Mouse (Mus musculus) urinary bladder, postnatal 4 days (tissue): ENCODE data around the gene Spp2.
A peak's percentile ranks its signal among the peaks of the same experiment; 100 is the strongest.
"Not testable (repeated sequence)": the region's sequence is repeated elsewhere in the genome, so short reads cannot be mapped to it uniquely, and the experiment has no call there.

Source experiments
- DNase-seq, 2 experiments: peaks; one replicate each; pipeline ENCODE4 v3.0.0; 2021 to 2022; ENCODE audit warnings: low spot score in 2 of 2

The Spp2 gene

DNA sequence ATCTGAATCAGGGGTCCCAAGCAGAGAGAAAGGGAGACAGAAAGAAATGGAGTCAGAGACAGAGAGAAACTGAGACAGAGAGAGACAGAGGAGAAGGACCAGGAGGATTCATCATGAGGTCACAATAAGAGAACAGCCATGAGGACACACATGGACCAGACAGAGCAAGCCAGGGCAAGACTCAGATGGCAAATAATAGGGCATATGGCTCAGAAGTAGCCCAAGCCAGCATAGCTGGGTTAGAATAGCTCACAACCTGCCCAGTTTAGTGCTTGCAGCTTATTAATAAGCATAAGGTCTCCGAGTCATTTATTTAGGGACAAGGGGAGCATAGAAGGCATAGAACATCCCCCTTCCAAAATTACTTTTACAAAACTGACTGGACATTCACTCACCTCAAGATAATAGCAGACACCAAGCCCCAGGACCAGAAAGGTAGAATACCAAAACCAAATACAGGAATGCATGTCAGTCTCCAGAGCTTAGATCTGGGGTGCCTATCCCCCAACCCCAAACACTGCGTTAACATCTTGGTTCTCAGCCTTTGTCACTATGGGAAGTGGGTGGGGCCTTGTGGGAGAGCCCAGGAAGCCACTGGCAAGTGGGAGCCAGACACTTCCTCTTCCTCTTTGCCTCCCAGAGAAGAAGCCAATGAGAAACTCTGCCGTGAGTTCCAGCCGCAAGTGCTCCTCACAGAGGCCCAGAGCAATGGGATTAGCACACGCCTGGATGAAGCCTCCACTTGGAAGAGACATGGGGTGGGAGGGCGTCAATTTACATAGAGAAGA lies 26.5 kb downstream of the Spp2 start:
- no peak for DNase-seq

DNA sequence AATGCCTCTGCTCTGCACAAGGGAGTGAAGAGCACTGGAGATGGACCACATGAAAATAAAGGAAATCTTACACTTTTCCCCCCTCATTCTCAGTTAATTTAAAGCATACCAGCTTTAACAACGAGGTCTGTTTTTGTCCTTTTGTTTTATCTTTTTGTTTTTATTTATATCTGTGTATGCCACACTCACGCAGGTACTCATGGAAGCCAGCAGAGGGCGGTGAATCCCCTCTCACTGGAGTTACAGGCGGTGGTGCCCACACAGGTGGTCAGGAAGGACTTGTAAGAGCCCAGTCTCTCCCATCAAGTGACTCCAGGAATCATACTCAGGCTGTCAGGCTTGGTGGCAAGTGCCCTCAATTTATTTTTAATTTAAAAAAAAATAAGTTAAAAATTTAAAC lies 27.3 kb downstream of the Spp2 start:
- DNase-seq, result no peak

DNA sequence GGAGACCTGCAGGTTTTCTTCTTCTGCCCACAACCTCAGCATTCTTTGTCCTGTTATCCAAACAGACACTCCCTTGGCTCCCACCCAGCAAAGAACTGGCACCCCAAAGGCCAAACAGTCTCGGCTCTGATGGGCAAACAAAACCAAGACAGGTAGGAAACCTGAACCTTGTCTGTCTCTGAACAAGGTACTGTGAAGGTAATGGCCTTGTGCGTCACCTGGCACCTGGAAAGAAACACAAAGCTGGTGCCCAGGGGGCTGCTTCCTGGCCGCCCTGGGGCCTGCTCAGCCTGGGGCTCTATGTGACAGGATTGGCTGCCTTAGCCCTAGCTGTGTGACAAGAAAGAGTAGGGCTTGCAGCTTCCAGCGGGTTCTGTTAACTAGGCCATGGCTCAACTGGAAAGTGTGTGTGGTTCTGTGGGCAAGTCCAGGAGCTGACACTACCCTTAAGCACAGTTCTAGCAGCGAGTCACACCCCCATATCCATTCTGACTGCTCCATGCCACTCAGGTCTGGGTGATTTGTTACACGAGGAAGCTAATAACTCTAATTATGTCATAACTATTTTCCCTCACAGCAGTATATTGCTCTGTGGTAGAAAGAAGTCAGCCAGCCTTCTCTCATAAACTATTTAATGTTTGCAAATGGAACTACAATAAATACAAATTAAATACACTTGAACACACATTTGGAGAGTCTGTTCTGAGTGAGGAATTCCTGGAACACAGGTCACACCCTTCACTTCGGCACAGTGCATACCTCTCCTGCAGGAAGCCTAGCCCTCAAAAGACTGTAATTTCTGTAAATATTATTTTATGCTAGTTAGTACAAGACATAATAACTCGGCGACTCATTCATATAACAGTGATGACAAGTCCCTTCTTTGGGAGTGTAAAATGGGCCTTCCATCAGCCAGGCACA lies 30.7 kb downstream of the Spp2 start:
- DNase-seq, result peak in 1 of 2 experiments; percentile 54

DNA sequence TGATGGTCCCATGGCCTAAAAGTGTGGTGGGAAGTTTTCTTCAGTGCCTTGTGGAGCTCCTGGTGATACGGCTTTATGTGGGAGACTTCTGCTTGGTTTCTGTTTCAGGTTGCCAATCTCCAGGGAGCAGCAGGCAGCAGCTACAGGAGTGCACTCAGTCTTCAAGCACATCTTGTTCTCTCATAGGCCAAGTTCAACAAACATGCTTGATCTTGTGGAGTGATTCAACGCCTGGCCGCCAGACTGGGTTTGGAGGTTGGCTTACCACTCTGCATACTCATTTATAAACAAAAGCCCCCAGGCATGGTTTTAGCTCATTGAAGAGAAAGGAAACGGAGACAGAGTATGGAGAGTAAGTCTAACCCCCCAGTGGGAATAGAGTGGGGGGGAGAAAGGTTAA lies 36.6 kb downstream of the Spp2 start:
- DNase-seq, result no peak

DNA sequence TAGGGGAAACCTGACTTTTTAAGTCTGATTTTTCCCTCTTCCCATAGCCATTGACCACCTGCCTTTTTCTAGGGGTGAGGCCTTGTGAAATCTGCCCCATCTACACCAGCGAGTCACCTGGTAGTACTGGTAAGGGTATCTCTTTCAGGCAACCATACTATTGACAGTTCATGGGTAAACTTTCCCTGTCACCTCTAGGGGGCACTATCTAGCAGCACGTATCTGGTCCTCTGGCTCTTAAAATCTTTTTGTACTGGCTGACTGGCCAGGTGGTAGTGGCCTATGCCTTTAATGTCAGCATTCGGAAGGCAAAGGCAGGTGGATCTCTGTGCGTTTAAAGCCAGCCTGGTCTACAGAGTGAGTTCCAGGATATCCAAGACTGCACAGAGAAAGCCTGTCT lies 38.6 kb downstream of the Spp2 start:
- no peak for DNase-seq

DNA sequence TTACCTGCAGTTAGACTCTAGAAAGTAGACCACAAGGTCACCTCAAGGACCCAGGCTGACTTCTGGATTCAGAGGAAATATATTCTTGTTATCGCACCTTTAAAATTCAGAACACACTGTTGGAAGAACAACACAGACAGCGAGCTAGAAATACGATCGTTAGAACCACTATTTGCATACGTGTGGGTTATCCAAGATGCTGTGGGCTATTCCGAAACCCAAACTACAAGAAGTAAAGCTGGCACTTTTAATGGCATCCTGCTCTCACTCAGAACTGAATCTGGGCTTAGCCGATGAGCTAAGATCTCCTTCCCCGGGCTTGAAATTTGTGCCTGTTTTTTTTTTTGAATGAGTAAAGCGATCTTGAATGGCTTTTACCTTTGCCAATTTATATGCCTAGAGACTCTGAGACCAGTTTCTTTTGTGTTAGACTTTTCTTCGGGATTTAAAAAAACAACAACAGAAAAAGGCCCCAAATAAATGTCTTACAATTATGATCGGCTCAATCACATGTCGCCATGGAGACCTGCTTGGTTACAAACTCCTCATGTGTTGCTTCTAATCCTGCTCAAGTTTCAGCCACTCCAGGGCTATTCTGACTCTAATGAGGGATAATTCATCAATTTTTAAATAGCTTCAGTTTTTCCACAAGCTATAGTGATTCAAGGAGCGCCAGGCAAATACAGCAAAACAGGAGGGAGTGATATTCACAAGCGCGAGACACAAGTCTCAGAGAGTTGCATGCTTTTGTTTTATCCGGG lies 39.7 kb downstream of the Spp2 start:
- no peak for DNase-seq

DNA sequence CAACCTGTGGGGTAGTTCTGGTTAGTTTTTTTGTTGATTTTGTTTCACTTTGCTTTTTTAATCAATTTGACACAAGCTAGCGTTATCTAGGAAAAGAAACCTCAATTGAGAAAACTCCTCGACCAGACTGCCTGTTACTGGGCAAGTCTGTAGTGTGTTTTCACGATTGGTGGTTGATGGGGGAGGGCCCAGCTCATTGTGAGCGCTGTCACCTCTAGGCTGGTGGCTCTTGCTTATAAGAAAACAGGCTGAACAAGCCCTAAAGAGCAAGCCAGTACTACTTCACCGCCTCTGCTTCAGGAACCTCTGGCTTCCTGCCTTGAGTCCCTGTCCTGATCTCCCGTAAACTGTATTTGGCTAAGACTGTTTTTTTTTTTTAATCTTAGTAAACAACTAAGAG lies 40.7 kb downstream of the Spp2 start:
- no peak for DNase-seq

DNA sequence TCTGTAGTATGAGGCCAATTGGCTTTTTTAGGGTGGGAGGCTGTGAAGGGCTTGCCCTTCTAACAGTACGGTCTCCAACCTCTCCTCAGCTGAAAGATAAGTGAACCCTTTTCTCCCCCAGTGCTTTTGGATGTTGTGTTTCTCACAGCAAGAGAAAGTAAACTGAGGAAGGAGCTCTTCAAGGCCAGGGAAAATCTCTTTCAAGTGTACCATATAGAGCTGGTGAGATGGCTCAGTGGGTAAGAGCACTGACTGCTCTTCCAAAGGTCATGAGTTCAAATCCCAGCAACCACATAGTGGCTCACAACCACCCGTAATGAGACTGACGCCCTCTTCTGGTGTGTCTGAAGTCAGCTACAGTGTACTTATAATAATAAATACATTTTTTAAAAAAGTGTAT lies 41.3 kb downstream of the Spp2 start:
- DNase-seq, result not testable (repeated sequence)

DNA sequence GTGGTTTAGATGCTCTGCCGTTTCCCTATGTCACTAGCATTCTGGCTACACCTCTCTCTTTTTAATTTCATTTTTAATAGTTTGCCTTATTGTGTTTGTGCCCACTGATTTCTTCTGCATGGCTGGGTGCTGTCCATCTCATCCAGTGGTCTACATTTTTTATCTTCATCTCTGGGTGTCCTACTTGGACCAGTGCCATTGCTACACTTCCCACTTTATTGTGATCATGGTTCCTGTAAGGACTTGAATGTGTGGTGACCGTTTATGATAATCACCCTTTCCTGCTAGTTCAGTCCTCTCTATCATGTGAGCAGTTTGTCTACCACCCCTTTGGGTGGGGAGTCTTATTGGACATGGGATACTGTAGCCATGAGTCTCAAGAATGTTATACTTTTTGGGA lies 43.0 kb downstream of the Spp2 start:
- DNase-seq, result no peak

DNA sequence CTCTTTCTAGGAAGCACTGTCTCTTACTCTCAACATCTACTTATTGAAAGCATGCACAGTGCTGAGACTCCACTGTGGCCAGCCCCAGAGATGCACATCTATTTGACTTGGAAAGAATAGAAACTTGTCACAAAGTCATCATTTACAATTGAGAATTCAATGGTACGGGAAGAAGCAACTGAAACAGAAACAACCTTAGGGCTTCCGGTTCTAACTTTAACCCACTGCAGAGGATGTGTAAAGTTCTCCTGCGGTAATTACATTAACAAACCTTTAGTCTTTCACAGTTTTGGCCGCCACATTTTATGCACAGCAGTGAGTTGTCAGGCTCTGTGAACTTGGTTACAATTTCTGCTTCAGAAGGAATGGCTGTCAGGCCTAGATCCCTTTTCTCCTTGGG lies 43.9 kb downstream of the Spp2 start:
- no peak for DNase-seq

DNA sequence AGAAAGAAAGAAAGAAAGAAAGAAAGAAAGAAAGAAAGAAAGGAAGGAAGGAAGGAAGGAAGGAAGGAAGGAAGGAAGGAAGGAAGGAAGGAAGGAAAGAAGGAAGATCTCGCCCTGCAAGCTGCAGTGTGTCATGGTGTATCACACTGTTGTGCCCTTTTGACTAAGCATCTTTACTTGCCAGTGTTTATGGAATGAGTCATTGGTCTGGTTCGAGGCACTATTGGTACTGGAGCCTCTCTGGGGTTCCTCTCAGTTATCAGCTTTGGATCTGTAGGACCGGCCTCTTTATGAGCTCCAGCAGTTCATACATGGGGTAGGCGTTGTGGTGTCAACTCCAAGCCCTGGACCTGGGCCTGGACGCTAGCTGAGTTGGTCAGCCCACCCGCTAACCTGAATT lies 45.4 kb downstream of the Spp2 start:
- no peak for DNase-seq

DNA sequence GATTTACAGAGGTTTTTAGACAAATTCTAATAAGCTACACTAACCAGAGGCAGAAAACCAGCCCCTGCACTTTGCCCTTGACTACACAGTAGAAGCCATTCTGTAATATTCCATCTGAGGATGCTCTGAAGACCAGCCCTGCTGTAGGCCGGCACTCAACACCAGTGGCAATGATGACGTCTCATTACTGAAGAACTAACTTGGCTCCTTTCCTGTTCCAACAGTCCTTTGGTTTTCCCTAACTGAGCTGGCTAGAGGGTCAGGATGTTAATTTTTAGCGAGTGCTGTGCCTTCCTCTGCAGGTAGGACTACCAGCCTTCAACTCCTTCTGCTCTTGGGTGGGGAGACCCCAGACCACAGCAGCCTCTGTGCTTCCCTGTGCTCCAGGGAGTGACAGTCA lies 47.9 kb downstream of the Spp2 start:
- DNase-seq, result no peak

DNA sequence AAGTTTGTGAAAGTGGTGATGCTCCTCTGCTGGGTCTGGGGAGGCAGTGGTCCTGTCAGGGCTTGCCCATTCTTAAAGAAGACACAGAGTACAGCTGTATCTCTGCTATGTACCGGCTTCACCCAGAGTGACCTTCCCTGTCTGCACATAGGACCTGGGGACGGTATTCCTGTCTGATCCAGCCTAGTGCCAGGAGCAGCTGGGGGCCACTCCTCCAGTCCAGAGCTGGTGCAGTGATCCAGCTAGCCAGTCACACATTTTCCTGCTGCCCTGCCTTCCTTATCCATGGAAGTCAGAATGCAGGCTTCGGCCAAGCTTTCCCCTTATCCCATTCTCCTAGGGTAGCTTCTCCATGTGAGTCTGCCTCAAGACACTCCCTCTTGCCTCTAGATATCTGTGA lies 49.0 kb downstream of the Spp2 start:
- no peak for DNase-seq

DNA sequence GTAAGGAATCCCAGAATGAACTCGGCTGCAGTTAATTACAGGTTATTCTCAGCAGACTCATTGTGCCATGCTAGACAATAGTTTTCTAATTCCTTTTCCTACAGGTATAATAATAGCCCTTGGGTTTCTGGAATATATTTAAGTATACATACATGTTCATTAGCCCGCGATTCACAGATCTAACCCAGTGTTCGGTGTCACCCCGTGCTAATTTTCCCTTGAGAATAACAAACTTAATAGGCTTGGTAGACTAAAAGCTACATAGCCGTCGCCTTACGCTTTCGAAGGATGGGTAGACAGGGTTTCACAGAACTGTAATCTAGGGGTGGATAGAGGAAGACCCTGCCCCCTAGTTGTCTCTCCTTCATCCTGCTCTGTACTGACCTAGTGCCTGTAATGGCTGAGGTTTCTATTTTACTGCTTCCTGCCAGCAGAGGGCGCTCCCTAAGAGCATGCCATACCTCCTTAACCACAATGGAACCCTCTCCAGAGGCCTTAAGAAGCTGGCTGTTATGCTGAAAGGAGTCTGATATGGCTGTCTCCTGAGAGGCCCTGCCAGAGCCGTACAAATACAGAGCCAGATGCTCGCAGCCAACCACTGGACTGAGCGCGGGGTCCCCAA lies 49.8 kb downstream of the Spp2 start:
- peak; percentile 37 to 68 for DNase-seq

DNA sequence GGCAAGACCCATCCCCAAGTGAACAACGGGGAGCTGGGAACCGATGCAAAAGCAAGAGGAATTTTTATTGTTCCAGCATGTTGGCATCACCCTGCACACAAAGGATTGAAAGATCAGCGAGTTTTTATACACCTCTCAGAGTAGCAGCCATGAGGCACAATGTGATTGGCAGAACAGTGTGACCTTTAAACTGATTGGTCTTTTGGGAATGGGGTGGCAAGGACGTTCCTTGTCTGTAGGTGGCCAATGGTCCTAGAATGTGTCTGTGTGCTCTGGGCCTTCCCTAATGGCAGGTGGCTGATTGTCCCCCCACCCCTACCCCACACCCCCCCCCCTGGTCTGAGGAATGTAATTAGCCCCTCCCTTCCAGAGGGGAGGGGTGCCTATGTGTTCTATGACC lies 52.4 kb downstream of the Spp2 start:
- DNase-seq, result no peak

DNA sequence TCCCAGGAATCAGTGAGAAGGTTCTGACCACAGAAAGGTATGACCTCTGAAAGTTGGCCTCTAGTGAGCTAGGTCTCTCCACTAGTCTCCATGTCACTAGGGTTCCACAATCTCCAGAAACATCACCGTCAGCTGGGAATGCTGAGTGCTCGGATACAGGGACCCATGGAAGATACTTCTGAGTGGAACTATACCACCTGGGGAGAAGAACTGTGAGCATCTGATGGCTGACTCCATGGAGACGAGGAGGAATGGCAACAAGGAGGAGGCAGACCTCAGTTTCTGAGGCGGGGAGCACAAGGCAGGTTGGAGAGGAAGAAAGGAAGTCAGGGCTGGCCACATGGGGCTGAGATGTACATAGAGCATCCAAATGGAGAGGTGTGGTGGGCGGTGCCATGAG lies 52.9 kb downstream of the Spp2 start:
- no peak for DNase-seq

DNA sequence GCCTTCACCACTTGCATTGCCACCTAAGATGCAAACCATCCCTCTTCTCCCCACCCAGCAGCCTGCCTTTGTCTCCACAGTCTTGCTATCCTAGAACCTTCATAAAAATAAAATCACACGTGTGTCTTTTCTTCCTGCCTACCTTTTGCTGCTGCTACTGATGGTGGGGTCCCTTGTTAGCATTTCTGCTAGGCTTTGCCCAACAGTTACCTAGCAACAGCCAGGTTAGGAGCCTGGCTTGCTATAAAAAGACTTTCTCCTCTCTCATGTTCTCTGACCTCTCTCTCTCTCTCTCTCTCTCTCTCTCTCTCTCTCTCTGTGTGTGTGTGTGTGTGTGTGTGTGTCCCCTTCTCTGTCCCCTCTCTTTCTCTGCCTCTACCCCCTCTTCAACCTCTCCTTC lies 54.3 kb downstream of the Spp2 start:
- no peak for DNase-seq

DNA sequence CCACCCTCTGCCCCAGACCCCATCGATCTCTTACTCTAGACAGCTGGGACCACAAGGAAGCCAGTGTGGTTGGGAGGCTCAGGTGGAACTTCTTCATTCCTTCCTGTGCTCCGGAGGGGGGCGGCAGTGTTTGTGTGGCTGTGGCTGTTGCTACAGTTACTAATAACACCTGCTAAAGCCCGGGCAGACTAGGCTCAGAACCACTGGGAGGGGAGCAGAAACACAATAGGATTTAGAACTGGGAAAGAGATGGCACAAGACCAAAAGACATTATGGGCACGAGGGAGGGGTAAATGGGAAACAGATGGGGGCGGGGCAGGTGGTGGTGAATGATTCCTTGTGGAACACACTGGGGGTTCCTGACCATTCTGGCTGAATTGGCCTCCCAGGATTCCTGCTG lies 55.7 kb downstream of the Spp2 start:
- no peak for DNase-seq

DNA sequence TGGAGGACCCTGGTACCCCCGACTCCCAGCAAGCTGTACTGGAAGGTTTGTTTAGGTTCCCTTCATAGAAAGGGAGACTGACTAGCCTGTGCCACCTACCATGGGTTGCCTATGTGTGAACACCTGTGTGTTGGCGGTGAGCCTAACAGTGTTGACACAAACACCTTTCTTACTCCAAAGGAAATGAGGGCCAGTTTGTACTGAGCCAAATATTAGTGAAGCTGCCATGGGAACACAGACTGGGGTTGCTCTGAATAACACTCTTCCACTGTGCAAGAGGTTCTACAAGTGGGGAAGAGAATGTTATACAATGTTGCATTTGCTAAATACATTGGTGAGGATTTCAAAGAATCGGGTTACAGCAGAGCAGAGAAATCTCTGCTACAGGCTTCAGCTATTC lies 56.5 kb downstream of the Spp2 start:
- no peak for DNase-seq

DNA sequence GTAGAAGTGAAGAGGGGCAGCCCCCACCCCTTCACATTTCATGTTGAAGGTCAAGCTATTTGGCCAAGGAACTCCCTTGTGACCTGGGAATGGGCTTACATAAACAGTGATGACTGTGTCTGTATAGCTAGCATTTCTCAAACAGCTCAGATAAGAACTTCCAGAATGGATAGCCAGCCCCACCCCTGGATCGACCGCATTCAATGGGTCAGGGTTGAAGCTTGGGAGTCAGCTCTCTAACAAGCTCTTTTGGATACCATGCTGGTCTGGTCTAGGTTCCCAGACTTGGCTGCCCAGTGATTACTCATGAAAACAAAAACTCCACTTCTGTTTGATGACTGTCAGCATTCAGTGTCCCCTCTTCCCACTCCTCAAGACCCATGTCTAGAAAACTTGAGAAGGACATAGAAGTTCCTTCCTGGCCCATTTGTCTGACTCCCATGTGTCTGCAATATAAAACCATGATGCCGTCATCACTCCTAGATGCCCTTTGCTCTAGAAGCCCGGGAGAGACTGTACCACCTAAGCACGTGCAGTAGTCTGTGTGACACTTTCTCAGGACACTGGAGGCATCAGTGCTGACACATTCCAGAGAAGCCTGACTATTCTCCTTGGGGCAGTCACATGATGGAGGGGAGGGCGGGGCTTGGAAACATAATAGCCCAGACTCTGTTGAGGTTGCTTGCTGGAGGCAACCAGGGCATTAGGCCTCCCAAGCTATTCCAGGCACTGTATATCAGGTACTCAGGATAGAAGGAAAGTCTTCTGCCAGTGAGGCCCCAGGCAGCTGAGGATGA lies 57.5 kb downstream of the Spp2 start:
- DNase-seq, result no peak

DNA sequence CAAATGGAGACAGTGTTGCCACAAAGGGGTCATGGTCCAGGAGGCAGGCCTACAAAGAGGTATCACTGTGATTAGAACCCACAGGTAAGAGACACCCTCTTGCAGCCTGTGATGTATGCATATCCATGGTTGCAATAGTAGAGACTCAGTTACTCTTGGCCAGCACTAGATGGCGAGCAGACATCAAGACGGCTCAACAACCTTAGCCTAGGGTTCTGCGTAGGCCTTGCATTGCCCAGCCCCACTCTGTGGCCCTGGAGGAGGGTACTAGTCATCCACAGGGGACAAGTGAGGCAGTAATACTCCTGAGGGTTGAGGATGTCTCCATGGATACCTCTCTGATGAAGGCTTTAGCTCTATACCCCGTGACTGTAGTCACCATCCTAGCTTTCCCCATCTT lies 59.0 kb downstream of the Spp2 start:
- DNase-seq, result no peak
